Mouse (Mus musculus): ENCODE measurements around the gene Kazn.

The Kazn gene

DNA sequence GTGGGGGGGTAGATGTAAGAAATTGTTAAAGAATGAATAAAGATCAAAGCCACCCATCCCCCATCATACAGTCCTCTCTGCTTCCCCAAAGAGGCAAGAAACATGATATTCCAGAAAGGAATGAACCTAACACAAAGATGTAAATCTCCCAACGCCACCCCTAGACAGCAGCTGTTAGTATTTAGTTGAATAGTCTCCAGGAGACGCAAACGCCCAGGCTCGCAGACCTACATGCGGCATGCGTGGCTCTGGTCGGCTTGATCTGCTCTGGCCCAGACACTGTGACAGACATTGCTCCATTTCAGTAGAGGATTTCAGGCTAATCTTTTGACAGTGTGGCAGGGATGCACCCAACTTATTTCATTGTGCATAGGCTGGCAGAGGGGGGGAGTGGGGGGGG, 120.7 kb downstream of the Kazn start:
- DNase-seq (ENCODE audit: low spot score in 2 of 2), result no peak

DNA sequence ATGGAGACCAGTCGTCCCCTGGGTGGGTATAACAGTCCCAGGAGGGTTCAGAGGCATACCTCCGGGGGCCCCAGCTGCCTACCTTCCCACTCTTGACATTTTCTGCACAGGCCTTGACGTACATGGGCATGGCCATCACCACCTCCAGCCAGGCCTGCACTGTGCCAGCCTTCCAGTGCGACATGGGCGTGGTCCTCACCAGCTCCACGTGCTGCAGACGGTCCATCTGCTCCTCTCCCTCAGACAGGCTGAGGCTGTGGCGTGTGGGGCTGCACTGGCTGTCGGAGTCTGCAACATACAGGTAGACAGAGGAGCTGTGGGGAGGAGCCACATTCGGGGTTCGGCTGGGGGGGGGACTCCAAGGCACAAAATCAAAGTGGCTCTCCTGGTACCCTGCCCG, 121.2 kb downstream of the Kazn start:
- no peak for DNase-seq (ENCODE audit: low spot score in 2 of 2)

DNA sequence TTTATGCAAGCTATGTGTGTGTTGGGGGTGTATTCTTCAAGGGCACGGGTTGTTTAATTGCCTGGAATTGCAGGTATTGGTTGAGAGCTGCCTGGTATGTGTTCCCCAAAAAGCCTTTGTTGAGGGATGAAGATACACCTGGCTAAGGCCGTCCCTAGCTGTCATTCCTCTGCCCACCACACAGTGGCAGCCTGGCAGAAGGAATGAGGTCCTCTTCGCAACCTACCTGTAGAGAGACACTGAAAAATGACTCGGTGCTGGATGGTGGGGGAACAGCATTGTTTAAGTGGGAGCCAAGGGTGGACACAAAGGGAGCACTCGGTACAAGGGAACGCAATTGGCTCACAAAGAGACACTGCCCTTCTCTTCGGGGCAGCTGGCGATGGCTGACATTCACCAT, 125.9 kb downstream of the Kazn start:
- DNase-seq (ENCODE audit: low spot score in 2 of 2), result peak in 1 of 2 experiments; percentile 65

DNA sequence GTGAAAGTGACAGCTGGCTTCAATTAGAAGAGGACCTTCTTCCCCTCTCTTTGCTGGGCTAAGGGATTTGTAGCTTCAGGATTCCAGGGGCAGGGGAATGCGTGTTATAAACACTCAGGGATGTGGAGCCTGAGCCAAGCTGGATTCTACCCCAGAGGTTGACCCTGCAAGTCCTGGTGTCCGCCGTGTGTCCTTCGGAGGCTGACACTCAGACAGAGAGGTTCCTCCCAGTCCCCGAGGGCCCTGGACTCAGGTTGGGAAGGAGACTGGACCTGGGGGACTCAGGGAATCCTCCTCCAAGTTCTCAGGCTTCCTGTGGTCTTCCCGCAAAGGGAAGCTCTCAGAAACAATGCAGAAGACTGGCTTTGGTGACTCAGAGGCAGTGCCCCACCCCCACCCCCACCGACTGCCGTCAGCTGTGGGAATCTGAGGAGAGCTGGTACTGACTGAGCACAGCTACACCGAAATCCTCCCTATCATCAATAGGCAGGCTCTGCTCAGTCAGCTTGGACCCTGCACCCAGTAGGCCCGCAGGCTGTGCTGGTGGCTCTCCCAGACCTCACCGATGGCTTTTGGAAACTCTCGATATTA, 136.0 kb downstream of the Kazn start:
- no peak for DNase-seq (ENCODE audit: low spot score in 2 of 2)

DNA sequence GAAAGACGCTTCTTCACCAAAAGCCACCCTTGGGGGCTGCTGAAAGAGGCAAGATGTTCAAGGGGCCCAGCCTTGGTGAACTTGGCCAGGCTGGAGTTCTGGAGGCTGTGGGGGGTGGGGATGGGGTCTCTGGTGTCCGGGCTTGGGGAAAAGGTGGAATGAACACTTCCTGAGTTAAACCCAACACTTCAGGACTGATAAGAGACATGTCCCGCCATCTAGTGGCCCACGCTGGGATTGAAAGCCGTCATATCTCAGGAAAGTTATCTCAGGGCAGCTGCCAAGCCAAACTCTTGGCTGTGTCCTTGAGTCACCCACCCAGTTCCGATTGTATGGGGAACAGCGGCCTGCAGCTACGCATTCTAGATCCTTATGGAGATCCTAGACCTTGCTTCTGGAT, 140.9 kb downstream of the Kazn start:
- peak; percentile 86 to 87 for DNase-seq (ENCODE audit: low spot score in 2 of 2)

DNA sequence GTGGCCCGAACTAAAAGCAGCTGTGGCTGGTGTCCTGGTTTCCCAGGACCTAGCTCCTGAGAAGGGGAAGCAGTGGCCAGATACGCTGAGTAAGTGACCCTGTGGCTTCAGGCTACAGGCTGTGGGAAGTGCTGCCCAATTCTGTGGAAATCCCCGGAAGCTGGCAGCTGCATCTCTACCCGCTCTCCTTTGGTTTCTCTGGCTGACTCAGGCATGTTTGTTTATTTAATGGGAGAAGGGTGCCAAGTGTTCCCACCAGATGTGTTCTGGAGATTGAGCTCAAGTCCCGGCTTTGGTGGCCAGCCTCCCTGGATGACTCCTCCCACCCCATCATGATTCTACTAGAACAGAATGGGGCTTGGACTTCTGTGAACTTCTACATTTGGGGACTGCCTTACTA, 141.3 kb downstream of the Kazn start:
- no peak for DNase-seq (ENCODE audit: low spot score in 2 of 2)

GRCm38 (mm10) chr4:142095513-142096241, 143.5 kb downstream of the Kazn start:
- DNase-seq (ENCODE audit: low spot score in 2 of 2), result peak in 1 of 2 experiments; percentile 65

DNA sequence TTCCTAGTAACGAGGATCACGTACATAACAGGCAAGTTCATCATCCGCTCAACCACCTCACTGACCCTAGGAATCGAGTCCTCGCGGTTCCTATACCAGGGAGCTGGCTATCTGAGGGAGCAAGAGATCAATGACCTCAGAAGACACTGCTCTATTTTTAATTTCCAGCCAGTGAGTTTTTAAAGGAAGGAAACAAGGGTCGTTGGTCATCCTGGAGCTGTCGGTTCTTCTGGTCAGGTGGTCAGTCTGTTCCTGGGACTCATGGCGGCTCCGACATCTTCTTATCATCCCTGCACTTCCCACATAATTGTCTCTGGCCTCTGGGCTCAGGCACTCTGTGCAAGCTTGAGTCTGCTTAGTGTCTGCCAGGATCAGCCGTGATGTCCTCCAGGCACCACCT, 144.8 kb downstream of the Kazn start:
- DNase-seq (ENCODE audit: low spot score in 2 of 2), result no peak

DNA sequence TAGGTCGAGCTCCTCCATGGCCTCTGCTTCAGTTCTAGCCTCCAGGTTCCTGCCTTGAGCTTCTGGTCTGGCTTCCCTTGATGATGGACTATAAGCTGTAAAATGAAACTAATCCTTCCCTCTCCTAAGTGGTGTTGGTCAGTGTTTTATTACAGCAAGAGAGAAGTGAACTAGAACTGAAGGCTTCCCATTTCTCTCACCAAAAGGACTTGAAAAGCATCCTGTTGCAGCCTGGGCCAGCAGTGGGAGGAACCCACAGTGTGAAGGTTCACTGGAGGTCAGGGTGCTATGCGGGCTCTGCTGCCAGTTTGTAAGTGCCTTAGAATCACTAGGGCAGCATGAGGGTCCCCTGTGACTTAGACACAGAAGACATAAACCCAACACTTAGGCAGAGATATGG, 148.1 kb downstream of the Kazn start:
- no peak for DNase-seq (ENCODE audit: low spot score in 2 of 2)

DNA sequence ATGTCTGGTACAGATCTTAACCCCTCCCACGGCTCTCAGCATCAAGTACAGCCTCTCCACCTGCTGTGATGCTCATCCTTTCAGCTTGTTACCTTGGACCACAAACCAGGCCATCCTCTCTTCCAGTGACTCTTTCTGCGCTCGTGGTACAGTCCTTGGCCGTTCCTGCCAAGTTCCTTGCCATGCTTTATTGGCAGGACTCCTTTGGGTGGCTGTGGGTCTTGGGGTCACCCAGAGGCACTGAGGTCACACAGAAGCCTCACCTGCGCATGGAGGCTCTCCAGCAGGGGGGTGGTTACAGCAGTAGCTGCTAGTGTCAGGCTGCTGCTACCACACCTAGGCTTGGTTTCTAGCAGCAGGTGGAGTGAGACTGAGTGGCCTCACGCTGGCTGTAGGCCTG, 149.2 kb downstream of the Kazn start:
- no peak for DNase-seq (ENCODE audit: low spot score in 2 of 2)

- no peak for DNase-seq (ENCODE audit: low spot score in 2 of 2)
These were observed 150.4 kb downstream of the Kazn start for GRCm38 (mm10) chr4:142088836-142089235.

DNA sequence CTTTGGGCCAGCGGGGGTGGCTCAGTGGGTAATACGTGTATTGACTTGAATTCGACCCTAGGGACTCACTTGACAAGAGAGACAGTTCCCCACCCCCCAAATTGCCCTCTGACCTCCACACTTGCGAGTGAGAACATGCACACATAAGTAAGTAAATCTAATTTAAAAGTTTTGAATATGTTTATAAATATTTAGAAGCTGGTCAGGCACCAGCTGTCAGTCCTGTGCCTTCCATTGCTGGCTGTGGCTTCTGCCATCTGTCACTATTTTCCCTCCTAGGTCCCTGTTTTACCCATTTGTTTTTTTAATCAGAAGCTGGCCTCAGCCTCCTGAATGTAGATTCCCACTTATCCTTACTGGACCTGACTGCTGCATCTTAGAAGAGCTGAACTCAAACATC, 150.8 kb downstream of the Kazn start:
- no peak for DNase-seq (ENCODE audit: low spot score in 2 of 2)

GRCm38 (mm10) chr4:142084936-142085563, 154.2 kb downstream of the Kazn start:
- DNase-seq (ENCODE audit: low spot score in 2 of 2), result no peak

DNA sequence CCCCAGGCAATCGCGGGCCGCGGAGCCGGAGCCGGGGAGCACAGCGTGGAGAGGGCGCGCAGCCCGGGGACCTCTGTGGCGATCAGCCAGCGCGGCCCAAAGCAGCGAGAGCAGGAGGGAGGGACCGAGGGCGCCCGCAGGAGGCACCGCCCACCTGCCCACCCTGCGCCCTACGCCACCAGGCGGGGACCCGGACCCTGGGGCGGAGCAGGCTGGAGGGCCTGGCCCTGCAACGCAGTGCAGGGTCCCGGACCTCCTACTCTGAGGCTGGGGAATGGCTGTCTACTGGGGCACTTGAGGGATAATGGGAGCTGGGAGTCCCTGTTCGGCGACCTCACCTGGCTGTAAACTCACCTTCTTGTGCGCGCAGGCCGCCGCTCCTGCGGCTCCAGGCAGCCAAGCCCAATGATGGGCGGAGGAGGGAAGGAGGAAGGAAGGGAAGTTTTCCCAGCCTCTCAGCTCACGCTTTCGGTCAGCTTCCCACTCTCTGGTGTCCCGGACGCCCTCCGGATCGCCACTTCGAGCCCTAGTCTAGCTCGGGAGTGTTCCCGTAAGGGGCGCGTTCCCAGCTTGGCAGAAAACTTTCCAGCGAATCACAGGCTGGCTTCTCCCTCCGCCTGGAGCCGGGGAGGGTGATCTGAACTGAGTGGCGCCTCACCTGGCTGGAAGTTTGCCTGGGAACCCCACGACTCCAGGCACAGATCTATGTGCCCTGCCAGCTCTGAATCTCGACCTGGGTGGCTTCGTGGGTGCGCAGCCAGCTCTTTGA, 154.9 kb downstream of the Kazn start, which contains the start of gene Tmem51:
TSS of gene Tmem51 (minus strand) at position 174 of the 769 bp plus-strand sequence.
- peak; percentile 41 to 48 for DNase-seq (ENCODE audit: low spot score in 2 of 2)

GRCm38 (mm10) chr4:142083762-142084130, 155.5 kb downstream of the Kazn start:
- DNase-seq (ENCODE audit: low spot score in 2 of 2), result peak in 1 of 2 experiments; percentile 66

GRCm38 (mm10) chr4:142083193-142083592, 156.0 kb downstream of the Kazn start:
- DNase-seq (ENCODE audit: low spot score in 2 of 2), result no peak

DNA sequence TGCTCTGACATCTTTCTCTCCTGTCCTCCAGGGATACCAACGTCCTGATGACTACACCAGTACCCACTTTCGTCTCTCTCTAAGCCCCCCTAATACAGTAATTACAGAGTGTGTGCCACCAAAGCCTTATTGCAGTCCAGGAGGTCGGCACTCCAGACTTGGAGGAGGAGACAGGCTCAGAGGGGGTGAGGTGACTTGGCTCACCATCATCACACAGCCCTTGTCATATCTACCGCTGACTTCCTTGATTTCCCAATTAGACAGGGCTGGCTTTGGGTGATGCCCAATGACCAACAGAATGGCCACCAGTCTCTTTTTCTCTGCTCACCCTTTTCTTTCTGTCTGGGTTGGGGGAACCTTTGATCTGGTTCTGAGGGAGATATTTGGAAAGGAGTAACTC, 156.5 kb downstream of the Kazn start:
- no peak for DNase-seq (ENCODE audit: low spot score in 2 of 2)

DNA sequence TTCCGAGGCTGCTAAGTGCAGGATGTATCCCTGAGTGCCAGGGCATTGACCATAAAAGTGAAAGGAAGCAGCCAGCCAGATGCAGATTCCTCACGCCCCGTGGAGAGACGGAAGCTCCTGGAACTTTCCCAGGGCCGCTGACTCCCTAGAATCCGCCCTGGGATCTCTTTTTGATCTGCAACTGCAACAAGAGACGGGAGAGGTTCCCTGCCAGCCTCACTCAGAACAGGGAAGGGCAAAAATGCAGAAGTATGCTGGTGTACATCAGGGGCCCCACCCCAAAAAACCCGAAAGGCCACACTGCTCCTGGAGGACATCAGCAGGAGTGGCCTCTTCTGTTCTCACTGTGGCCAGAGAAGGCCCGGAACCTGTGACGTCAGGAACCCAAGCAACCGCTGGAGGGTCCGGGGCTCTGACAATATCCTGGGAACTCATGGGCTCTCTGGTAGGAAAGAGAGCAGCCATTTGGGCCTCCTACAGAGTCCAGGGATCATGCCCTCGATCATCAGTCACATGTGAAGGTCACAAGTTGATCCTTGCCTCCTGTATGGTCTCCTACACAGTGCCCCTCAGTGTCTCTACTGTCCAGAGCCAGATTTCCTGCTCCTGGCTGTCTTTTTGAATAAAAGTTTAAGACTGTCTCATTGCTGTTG, 157.4 kb downstream of the Kazn start:
- peak in 1 of 2 experiments; percentile 47 for DNase-seq (ENCODE audit: low spot score in 2 of 2)

GRCm38 (mm10) chr4:142080901-142081630, 158.1 kb downstream of the Kazn start:
- DNase-seq (ENCODE audit: low spot score in 2 of 2), result peak; percentile 82 to 83

DNA sequence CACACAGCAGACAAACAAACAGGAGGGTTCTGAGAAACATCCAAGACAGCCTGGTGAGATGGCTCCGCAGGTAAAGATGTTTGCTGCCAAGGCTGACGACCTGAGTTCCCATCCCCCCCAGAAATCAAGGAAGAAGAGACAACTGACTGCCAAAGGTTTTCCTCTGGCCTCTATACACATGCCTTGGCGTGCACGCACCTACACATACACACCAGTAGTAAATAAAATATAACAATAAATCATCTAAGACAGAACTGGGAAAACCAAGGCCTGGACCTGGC, 158.8 kb downstream of the Kazn start:
- no peak for DNase-seq (ENCODE audit: low spot score in 2 of 2)

Data from right cerebral cortex, postnatal 10 days (tissue).